Mouse (Mus musculus) heart, postnatal 36 days (tissue): ENCODE results near the gene Gsto1. TPM values are rescaled to one million over a fixed set of nuclear protein-coding genes. Genes with fewer than 3 reads are reported as not detected.

Experiments used
- DNase-seq, 2 experiments: peaks; one replicate each; pipeline ENCODE4 v3.0.0; 2021 to 2022
- intact Hi-C: fragments of 180-260 bp; cut with DNase I; formaldehyde crosslinking; loops from one replicate; pipeline ENCODE4 v1.15.1; 2025
- total RNA-seq, 2 experiments: library from RNA; stranded (reverse); gene quantifications; 2 replicates each; pipeline ENCODE4 v1.2.3; 2021

Gene Gsto1
- total RNA-seq, 2 experiments from 2014 or later, result 171 to 196 TPM

GRCm38 (mm10) chr19:47914191-47914590 lies 59.4 kb downstream of the Gsto1 start:
- intact Hi-C loops, result no loop called here
- DNase-seq, result no peak

Other genes with a start within 250 kb of the Gsto1 start
- gene Col17a1, start 162.9 kb upstream of the Gsto1 start, total RNA-seq, result not detected
- 10 to 100 TPM; 69.3 to 72.6 TPM for gene Sfr1, start 123.3 kb upstream of the Gsto1 start, total RNA-seq
- 1 to 10 TPM; 2.1 to 2.3 TPM for gene Gsto2, start 10.6 kb downstream of the Gsto1 start, total RNA-seq
- gene Cfap43, start 64.3 kb downstream of the Gsto1 start, total RNA-seq, result not detected
- gene Itprip, start 64.3 kb downstream of the Gsto1 start, total RNA-seq, result 10 to 100 TPM in 1 of 2 experiments, 1 to 10 TPM in 1; 9.9 to 15.1 TPM
- gene Cfap58, start 82.7 kb downstream of the Gsto1 start, total RNA-seq, result 1 to 10 TPM; 2.1 to 2.2 TPM